Mouse (Mus musculus): Measurements from ENCODE around the gene Hnrnpm. TPM values are rescaled to one million over a fixed set of nuclear protein-coding genes. Genes with fewer than 3 reads are reported as not detected.

The Hnrnpm gene
- polyA plus RNA-seq, 2 experiments: 287 to 317 TPM

- Histone ChIP-seq H3K36me3 (ENCODE audit: control insufficient read depth, insufficient read depth, low read length) (no peaks in the 10 kb centered on the region), H3K4me2 (replicated peaks; ENCODE audit: low read depth, low read length, severe bottlenecking) (no peak overlapping the region), H3K27ac (replicated peaks; ENCODE audit: low read depth, low read length) (no peak overlapping the region), H3K27me3 (ENCODE audit: control insufficient read depth, insufficient read depth, low read length) (no peaks in the 10 kb centered on the region), H3K4me3 (replicated peaks; ENCODE audit: low read length) (no peak overlapping the region), H3K4me1 (ENCODE audit: control insufficient read depth, insufficient read depth, low read length) (peaks cover 5% of the 10 kb centered on the region; the same call in 1 of the 2 replicates), H3K9ac (ENCODE audit: low read depth, low read length, severe bottlenecking) (no peak overlapping the region), H3K9me3 (ENCODE audit: control insufficient read depth, low read length) (no peaks in the 10 kb centered on the region)
- ATAC-seq (ENCODE audit: low FRiP score, low read depth) (no peak), DNase-seq (ENCODE audit: low spot score) (no peak)
- TF ChIP-seq POLR2A (IDR thresholded peaks at IDR 0.05; ENCODE audit: borderline replicate concordance, extremely low read depth, insufficient read depth, insufficient read length): no peak
- WGBS: 92% methylated on average over 7 of the region's 7 CpGs
These were observed 33.2 kb upstream of the Hnrnpm start for GRCm38 (mm10) chr17:33719736-33720378.

- TF ChIP-seq POLR2A (IDR thresholded peaks at IDR 0.05; ENCODE audit: borderline replicate concordance, extremely low read depth, insufficient read depth, insufficient read length): no peak
- H3K27me3 ChIP-seq (ENCODE audit: control insufficient read depth, insufficient read depth, low read length): no peaks in the 10 kb centered on the region
- H3K9ac ChIP-seq (ENCODE audit: low read depth, low read length, severe bottlenecking): no peak overlapping the region
- 49% methylated on average over 10 of the region's 10 CpGs for WGBS
- H3K4me1 ChIP-seq (ENCODE audit: control insufficient read depth, insufficient read depth, low read length): peaks cover 5% of the 10 kb centered on the region; the same call in 1 of the 2 replicates
- H3K36me3 ChIP-seq (ENCODE audit: control insufficient read depth, insufficient read depth, low read length): no peaks in the 10 kb centered on the region
- ATAC-seq (ENCODE audit: low FRiP score, low read depth) (no peak), DNase-seq (ENCODE audit: low spot score) (no peak)
- H3K9me3 ChIP-seq (ENCODE audit: control insufficient read depth, low read length): no peaks in the 10 kb centered on the region
- no peak overlapping the region for H3K27ac ChIP-seq (replicated peaks; ENCODE audit: low read depth, low read length)
- peak overlapping the region; percentile 79 for H3K4me2 ChIP-seq (replicated peaks; ENCODE audit: low read depth, low read length, severe bottlenecking)
- peak overlapping the region; percentile 86 for H3K4me3 ChIP-seq (replicated peaks; ENCODE audit: low read length)
These were observed 32.5 kb upstream of the Hnrnpm start for GRCm38 (mm10) chr17:33718944-33719725.

- H3K27ac ChIP-seq (replicated peaks; ENCODE audit: low read depth, low read length): no peak within 1 kb of the TSS
- ATAC-seq (ENCODE audit: low FRiP score, low read depth) (peak; percentile 100), DNase-seq (ENCODE audit: low spot score) (peak; percentile 96)
- H3K27me3 ChIP-seq (ENCODE audit: control insufficient read depth, insufficient read depth, low read length): no peaks in the 10 kb centered on the region
- 0% methylated on average over 26 of the region's 46 CpGs for WGBS
- H3K4me2 ChIP-seq (replicated peaks; ENCODE audit: low read depth, low read length, severe bottlenecking): peak within 1 kb of the TSS; percentile 79
- TF ChIP-seq POLR2A (IDR thresholded peaks at IDR 0.05; ENCODE audit: borderline replicate concordance, extremely low read depth, insufficient read depth, insufficient read length): 0 out of 2 replicates have a peak, but pooled peaks have one; percentile 34
- peak within 1 kb of the TSS; percentile 77 for H3K9ac ChIP-seq (ENCODE audit: low read depth, low read length, severe bottlenecking)
- H3K4me3 ChIP-seq (replicated peaks; ENCODE audit: low read length): peak within 1 kb of the TSS; percentile 86
- peaks cover 5% of the 10 kb centered on the region; the same call in 1 of the 2 replicates for H3K4me1 ChIP-seq (ENCODE audit: control insufficient read depth, insufficient read depth, low read length)
- H3K9me3 ChIP-seq (ENCODE audit: control insufficient read depth, low read length): no peaks in the 10 kb centered on the region
- H3K36me3 ChIP-seq (ENCODE audit: control insufficient read depth, insufficient read depth, low read length): no peaks in the 10 kb centered on the region
These were observed 31.8 kb upstream of the Hnrnpm start, which contains the start of gene March2 for GRCm38 (mm10) chr17:33718384-33718881. March2 (minus strand) TSS chr17:33718670.

- Histone ChIP-seq H3K4me2 (replicated peaks; ENCODE audit: low read depth, low read length, severe bottlenecking) (peak overlapping the region; percentile 79), H3K27ac (replicated peaks; ENCODE audit: low read depth, low read length) (no peak overlapping the region), H3K4me1 (ENCODE audit: control insufficient read depth, insufficient read depth, low read length) (peaks cover 5% of the 10 kb centered on the region; the same call in 1 of the 2 replicates), H3K9ac (ENCODE audit: low read depth, low read length, severe bottlenecking) (peak overlapping the region; percentile 77), H3K27me3 (ENCODE audit: control insufficient read depth, insufficient read depth, low read length) (no peaks in the 10 kb centered on the region), H3K36me3 (ENCODE audit: control insufficient read depth, insufficient read depth, low read length) (no peaks in the 10 kb centered on the region; the same call in 1 of the 2 replicates), H3K4me3 (replicated peaks; ENCODE audit: low read length) (peak overlapping the region; percentile 86), H3K9me3 (ENCODE audit: control insufficient read depth, low read length) (no peaks in the 10 kb centered on the region)
- ATAC-seq (ENCODE audit: low FRiP score, low read depth): no peak
- WGBS: 10% methylated on average over 8 of the region's 8 CpGs
- no peak for TF ChIP-seq POLR2A (IDR thresholded peaks at IDR 0.05; ENCODE audit: borderline replicate concordance, extremely low read depth, insufficient read depth, insufficient read length)
- no peak for DNase-seq (ENCODE audit: low spot score)
These were observed 31.3 kb upstream of the Hnrnpm start for GRCm38 (mm10) chr17:33717982-33718381.

GRCm38 (mm10) chr17:33717246-33717645 lies 30.6 kb upstream of the Hnrnpm start:
- no peaks in the 10 kb centered on the region for H3K9me3 ChIP-seq (ENCODE audit: control insufficient read depth, low read length)
- H3K27ac ChIP-seq (replicated peaks; ENCODE audit: low read depth, low read length): no peak overlapping the region
- no peak for TF ChIP-seq POLR2A (IDR thresholded peaks at IDR 0.05; ENCODE audit: borderline replicate concordance, extremely low read depth, insufficient read depth, insufficient read length)
- DNase-seq (ENCODE audit: low spot score): no peak
- H3K4me1 ChIP-seq (ENCODE audit: control insufficient read depth, insufficient read depth, low read length): peaks cover 5% of the 10 kb centered on the region; the same call in 1 of the 2 replicates
- H3K36me3 ChIP-seq (ENCODE audit: control insufficient read depth, insufficient read depth, low read length): no peaks in the 10 kb centered on the region; the same call in 1 of the 2 replicates
- no peak for ATAC-seq (ENCODE audit: low FRiP score, low read depth)
- no peak overlapping the region for H3K4me2 ChIP-seq (replicated peaks; ENCODE audit: low read depth, low read length, severe bottlenecking)
- no peak overlapping the region for H3K4me3 ChIP-seq (replicated peaks; ENCODE audit: low read length)
- H3K27me3 ChIP-seq (ENCODE audit: control insufficient read depth, insufficient read depth, low read length): no peaks in the 10 kb centered on the region
- WGBS: 100% methylated on average over 1 of the region's 1 CpGs
- no peak overlapping the region for H3K9ac ChIP-seq (ENCODE audit: low read depth, low read length, severe bottlenecking)
